Mouse (Mus musculus) E14TG2a.4 (cell line): ENCODE measurements around the gene Slco2b1.

Experiments used
- H3K27me3 ChIP-seq: 2 replicates; pipeline ENCODE4 v1.6.1; 2014; ENCODE audit warnings: low read length, control low read depth; ENCODE audit not compliant: insufficient read depth
- H3K36me3 ChIP-seq: 2 replicates; pipeline ENCODE4 v1.6.1; 2014; ENCODE audit warnings: low read length, control low read depth; ENCODE audit not compliant: insufficient read depth
- H3K4me1 ChIP-seq: replicated peaks from 2 replicates; pipeline ENCODE4 v1.6.1; 2014; ENCODE audit warnings: low read depth, low read length, control low read depth
- H3K4me3 ChIP-seq: replicated peaks from 2 replicates; pipeline ENCODE4 v1.5.1; 2014; ENCODE audit warnings: mild to moderate bottlenecking, low read length
- H3K9me3 ChIP-seq: 2 replicates; pipeline ENCODE4 v1.6.1; 2014; ENCODE audit warnings: low read length, control low read depth
- CTCF ChIP-seq: conservative IDR thresholded peaks from 2 replicates; pipeline ENCODE4 v1.5.1; 2014; ENCODE audit warnings: low read length
- NANOG ChIP-seq: IDR thresholded peaks from 2 replicates; pipeline ENCODE4 v1.6.1; 2014; ENCODE audit warnings: borderline replicate concordance, low read length, mixed read lengths
- POU5F1 ChIP-seq: IDR thresholded peaks from 2 replicates; pipeline ENCODE4 v1.6.1; 2014; ENCODE audit warnings: low read length, borderline replicate concordance

Slco2b1 gene

DNA sequence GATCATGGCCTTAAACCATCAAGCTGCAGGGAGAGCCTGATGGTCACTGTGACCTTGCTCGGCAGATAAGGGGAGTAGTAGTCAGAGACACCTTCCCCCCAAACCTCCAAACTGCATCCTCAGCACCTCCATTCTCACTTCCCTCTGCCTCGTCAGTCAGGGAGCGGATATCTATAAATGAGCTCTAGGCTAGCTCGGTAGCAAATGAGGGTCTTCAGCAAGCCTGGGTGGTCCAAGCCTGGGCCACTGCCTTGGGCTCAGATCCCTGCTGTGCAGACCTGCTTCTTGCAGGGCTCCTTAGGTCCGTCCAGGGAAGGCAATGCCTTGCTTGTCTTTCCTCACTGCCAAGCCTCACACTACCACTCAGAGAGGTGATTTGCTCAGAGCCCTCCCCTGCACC, 2.4 kb downstream of the Slco2b1 start:
- no peak overlapping the region for H3K4me3 ChIP-seq
- no peaks in the 10 kb centered on the region for H3K36me3 ChIP-seq
- H3K9me3 ChIP-seq: no peaks in the 10 kb centered on the region
- TF ChIP-seq NANOG (no peak), CTCF (no peak), POU5F1 (no peak)
- no peaks in the 10 kb centered on the region for H3K4me1 ChIP-seq
- peaks cover 31% of the 10 kb centered on the region for H3K27me3 ChIP-seq

DNA sequence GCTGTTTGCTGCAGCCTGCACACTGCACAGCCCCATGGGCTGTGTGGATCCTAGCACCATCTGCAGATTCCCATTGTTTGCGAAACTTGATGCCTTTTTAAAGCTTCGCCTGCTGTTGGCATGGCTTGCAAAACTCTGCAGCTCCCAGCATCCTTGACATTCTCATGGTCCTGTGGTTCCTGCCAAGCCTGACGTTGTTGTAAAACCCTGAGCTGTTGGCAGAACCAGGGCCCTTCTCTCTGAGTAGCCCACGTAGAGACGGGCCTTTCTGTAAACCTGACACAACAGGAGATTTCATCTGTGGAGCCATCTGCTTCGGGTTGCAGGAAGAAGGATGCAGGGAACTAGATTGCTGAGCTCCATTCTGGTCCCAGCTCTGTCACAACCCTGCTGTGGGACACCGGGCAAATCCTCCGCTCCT, 2.8 kb downstream of the Slco2b1 start:
- Histone ChIP-seq H3K36me3 (no peaks in the 10 kb centered on the region), H3K4me1 (no peaks in the 10 kb centered on the region), H3K4me3 (no peak overlapping the region), H3K9me3 (no peaks in the 10 kb centered on the region), H3K27me3 (peaks cover 28% of the 10 kb centered on the region)
- no peak for TF ChIP-seq NANOG
- TF ChIP-seq POU5F1: no peak
- no peak for TF ChIP-seq CTCF

DNA sequence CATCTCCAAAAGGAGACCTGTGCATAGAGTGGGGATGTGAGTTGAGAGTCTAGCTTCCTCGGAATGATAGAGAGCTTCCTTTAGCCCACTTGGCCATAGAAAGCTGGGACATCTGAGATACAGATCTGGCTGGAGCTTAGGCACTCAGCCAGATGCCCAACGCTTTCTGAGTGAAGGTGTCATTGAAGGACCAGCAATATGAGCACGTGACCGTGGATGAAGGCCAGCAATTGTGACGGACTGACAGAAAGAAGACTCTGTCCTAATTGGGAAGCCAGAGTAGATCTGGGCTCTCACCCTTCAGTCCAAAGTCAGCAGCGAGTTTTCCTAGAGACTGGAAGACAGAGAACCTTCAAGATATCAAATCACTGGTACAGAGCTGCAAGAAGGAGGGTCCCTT, 3.5 kb downstream of the Slco2b1 start:
- TF ChIP-seq NANOG: no peak
- TF ChIP-seq POU5F1: no peak
- no peak for TF ChIP-seq CTCF
- no peaks in the 10 kb centered on the region for H3K9me3 ChIP-seq
- H3K36me3 ChIP-seq: no peaks in the 10 kb centered on the region
- H3K4me1 ChIP-seq: no peaks in the 10 kb centered on the region
- peaks cover 23% of the 10 kb centered on the region for H3K27me3 ChIP-seq
- H3K4me3 ChIP-seq: no peak overlapping the region

DNA sequence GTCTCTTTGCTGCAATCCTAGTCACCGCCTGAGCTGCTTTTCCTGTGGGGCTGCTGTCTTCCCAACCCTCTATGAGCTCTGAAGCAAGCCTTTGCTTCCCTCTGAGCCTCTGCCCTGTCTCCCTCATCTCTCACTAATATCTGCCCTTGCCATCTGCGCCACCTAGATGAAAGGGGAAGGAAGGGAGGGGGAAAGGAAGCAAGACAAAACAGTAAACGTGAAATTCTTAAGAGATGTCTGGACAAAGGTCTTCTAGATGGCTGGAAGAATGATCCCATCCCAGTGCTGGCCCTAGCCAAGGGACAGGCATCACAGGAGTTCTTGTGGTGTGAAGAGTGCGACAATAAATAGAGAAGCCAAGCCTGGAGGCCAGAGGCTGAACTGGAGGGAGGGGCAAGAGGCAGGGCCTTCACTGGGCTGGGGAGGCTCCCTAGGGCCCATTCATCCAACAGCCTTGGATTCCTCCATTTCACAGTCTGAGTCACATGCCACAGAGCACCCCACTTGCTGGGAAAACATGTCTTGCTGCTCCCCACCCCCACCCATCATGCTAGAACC, 4.0 kb downstream of the Slco2b1 start:
- TF ChIP-seq POU5F1 (no peak), CTCF (no peak), NANOG (no peak)
- Histone ChIP-seq H3K4me3 (no peak overlapping the region), H3K9me3 (no peaks in the 10 kb centered on the region), H3K27me3 (peaks cover 21% of the 10 kb centered on the region), H3K4me1 (no peaks in the 10 kb centered on the region), H3K36me3 (no peaks in the 10 kb centered on the region)

DNA sequence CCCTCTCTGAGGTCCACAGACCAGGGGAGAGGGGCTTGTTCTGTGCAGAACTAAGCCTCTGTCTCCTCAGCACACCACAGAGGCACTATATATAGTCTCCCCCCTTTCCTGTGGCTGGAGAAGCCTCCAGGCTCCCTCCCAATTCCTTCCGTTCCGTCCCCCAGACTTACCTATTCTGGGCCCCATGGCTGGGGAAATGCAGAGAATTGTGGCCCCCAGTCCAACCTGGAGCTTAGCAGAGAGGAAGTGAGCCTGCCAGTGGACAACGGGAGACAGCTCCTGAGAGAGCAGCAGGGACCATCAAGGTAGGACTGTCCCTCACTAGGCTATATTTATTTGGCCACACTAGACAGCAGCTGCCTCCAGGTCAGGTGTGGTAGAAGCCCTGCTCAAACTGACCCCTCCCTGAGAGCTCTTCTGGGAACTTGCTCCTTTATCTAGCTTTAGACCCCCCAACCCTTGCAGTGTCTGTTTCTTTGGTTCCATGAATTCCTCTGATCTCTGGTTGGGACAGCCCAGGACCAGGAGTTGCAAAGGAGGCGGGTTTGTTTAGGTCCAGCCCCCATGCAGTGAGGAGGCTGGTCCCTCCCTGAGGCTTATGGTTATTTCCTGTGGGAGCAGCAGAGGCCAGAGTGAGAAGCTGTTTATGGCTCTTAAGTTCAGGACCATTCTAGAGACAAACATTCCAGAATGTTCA, 4.7 kb downstream of the Slco2b1 start:
- H3K9me3 ChIP-seq: no peaks in the 10 kb centered on the region
- peaks cover 27% of the 10 kb centered on the region for H3K27me3 ChIP-seq
- no peaks in the 10 kb centered on the region for H3K36me3 ChIP-seq
- H3K4me1 ChIP-seq: no peaks in the 10 kb centered on the region
- TF ChIP-seq NANOG (no peak), CTCF (no peak), POU5F1 (no peak)
- H3K4me3 ChIP-seq: no peak overlapping the region

DNA sequence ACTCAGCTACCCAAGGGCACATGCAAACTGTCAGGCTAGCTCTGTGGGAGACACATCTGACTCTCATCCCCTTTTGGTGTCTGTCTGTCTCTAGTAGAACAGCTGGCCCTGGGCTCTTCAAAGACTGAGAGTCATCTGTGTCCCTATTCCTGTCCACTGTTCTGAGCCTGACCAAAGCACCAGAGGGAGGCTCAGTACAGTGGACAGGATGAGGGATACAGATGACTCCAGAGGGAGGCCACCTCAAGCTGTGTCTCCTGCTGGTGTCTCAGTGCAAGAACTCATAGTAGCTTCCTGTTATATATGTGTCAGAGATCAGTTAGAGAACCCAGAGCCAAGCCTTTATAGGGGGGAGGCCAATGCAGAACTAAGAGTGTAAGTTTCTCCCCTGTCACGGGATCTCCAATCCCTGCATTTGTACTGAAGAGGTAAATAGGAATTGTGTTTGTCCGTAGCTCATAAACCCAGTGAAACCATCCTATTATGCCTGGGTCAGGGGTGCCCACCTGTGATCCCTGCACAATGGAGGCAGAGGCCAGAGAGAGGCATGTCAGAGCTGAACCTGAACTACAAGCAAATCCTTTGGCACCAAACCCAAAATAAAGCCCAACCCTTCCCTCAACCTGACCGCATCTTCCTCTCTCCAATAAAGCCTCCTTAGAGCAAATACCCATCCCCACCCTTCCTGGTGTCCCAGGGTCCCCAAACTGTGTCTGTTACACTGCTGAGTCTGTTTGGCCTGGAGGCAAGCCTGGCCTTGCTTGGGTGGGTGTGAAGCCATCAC, 6.2 kb downstream of the Slco2b1 start:
- H3K27me3 ChIP-seq: peaks cover 24% of the 10 kb centered on the region; the same call in 1 of the 2 replicates
- no peaks in the 10 kb centered on the region for H3K36me3 ChIP-seq
- H3K4me1 ChIP-seq: no peaks in the 10 kb centered on the region
- TF ChIP-seq POU5F1 (no peak), CTCF (no peak), NANOG (no peak)
- H3K4me3 ChIP-seq: no peak overlapping the region
- H3K9me3 ChIP-seq: no peaks in the 10 kb centered on the region

DNA sequence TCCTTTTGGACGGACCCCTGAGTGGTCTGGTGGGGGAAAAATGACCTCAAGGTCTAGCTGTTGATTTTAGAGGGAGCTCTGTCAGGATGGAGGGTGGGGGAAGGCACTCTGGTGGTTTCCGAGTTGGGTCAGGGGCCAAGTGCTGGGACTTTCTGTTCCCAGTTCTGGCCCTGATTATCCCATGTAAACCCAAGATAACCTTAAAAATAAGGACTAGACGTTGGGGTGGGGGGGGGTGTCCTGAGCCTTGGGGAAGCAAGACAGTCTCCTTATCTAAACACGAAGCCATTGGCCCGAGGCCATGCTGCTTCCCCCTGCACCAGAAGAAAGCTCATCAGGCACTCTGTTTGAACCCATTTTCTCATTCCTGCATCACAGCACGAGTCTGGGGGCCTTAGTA, 8.9 kb downstream of the Slco2b1 start:
- Histone ChIP-seq H3K4me3 (no peak overlapping the region), H3K36me3 (no peaks in the 10 kb centered on the region), H3K4me1 (no peaks in the 10 kb centered on the region)

DNA sequence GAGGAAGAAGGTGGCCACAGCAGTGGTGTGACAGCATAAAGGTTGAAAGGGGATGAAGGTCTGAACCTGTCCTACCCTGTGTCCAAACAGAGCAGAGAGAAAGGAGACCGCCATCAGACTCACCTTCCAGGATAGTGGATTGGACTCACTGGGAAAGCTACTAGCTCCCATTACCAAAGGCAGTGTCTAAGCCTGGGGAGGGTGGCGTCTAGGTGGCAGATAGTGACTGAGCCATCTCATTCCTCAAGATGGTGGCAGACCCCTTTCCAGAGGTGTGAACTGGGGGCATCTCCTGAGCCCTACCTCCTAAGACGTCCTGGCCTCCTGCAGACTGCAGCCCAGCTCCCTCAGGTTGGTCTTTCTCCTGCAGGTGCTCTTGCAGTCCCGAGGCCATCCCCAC, 10.5 kb downstream of the Slco2b1 start:
- TF ChIP-seq NANOG: no peak
- H3K4me3 ChIP-seq: no peak overlapping the region

More for the DNA sequence above, 8.9 kb downstream of the Slco2b1 start:
- TF ChIP-seq CTCF (no peak), POU5F1 (no peak), NANOG (no peak)
- H3K9me3 ChIP-seq: no peaks in the 10 kb centered on the region
- H3K27me3 ChIP-seq: peaks cover 17% of the 10 kb centered on the region; the same call in 1 of the 2 replicates

More for the DNA sequence above, 10.5 kb downstream of the Slco2b1 start:
- Histone ChIP-seq H3K36me3 (no peaks in the 10 kb centered on the region), H3K4me1 (no peaks in the 10 kb centered on the region), H3K9me3 (no peaks in the 10 kb centered on the region), H3K27me3 (peaks cover 25% of the 10 kb centered on the region)
